Mouse (Mus musculus) CH12.LX (cell line): ENCODE measurements around the gene Olfr981. TPM values are rescaled to one million over a fixed set of nuclear protein-coding genes. Genes with fewer than 3 reads are reported as not detected.
"Not testable (repeated sequence)": the region's sequence is repeated elsewhere in the genome, so short reads cannot be mapped to it uniquely, and the experiment has no call there.

ENCODE experiments used
- DNase-seq: peaks from one replicate; pipeline ENCODE4 v3.0.0-alpha.2; 2013; ENCODE audit errors: extremely low read depth
- H3K27ac ChIP-seq: 2 replicates; pipeline ENCODE4 v1.5.1; 2012; ENCODE audit warnings: low read depth, mild to moderate bottlenecking, control low read depth, moderate library complexity; ENCODE audit not compliant: insufficient read depth
- H3K27me3 ChIP-seq: replicated peaks from 2 replicates; pipeline ENCODE3; 2012; ENCODE audit warnings: inconsistent platforms
- H3K36me3 ChIP-seq, 2 experiments: replicated peaks in 1 of 2; 2 replicates each; pipeline versions ENCODE3 to v1.6.1; 2012; ENCODE audit warnings: inconsistent platforms in 1 of 2, low read length in 1 of 2, mild to moderate bottlenecking in 1 of 2, mixed read lengths in 1 of 2, moderate library complexity in 1 of 2; ENCODE audit not compliant: control insufficient read depth in 1 of 2, insufficient read depth in 1 of 2
- H3K4me1 ChIP-seq, 2 experiments: 2 replicates each; pipeline ENCODE4 v1.6.1; 2012; ENCODE audit warnings: inconsistent platforms in 1 of 2, moderate library complexity in 1 of 2; ENCODE audit not compliant: insufficient read depth in 2 of 2, control insufficient read depth in 1 of 2
- H3K4me2 ChIP-seq: 2 replicates; pipeline ENCODE4 v1.6.1; 2012; ENCODE audit warnings: low read depth, mild to moderate bottlenecking, control low read depth; ENCODE audit not compliant: poor library complexity, insufficient read depth, severe bottlenecking
- H3K4me3 ChIP-seq, 3 experiments: fragments of 150-350 bp in 1 of 3; sonication (generic) in 1 of 3; replicated peaks in 1 of 3; 2 replicates each; pipeline versions ENCODE3 to v1.5.1; 2011 to 2012; ENCODE audit warnings: low read depth in 2 of 3, low read length in 2 of 3, mild to moderate bottlenecking in 2 of 3, moderate library complexity in 2 of 3, control low read depth in 1 of 3, improper control_type of control experiment in 1 of 3, inconsistent platforms in 1 of 3, mixed read lengths in 1 of 3; ENCODE audit not compliant: poor library complexity in 1 of 3
- H3K79me2 ChIP-seq: replicated peaks from 2 replicates; pipeline ENCODE4 v1.6.1; 2012; ENCODE audit warnings: mild to moderate bottlenecking, moderate library complexity; ENCODE audit not compliant: control insufficient read depth, poor library complexity, insufficient read depth, severe bottlenecking; ENCODE audit errors: extremely low read depth
- H3K9ac ChIP-seq: 2 replicates; pipeline ENCODE4 v1.6.1; 2012; ENCODE audit warnings: low read depth, mild to moderate bottlenecking, control low read depth, moderate library complexity; ENCODE audit not compliant: insufficient read depth
- H3K9me3 ChIP-seq: replicated peaks from 2 replicates; pipeline ENCODE3; 2012; ENCODE audit warnings: low read length, inconsistent platforms, mixed read lengths
- CHD2 ChIP-seq: IDR thresholded peaks from 2 replicates; pipeline ENCODE4 v1.6.1; 2011; ENCODE audit warnings: low read length, improper control_type of control experiment
- E2F4 ChIP-seq: IDR thresholded peaks from 2 replicates; pipeline ENCODE4 v1.6.1; 2011; ENCODE audit warnings: low read depth, low read length, improper control_type of control experiment; ENCODE audit not compliant: insufficient replicate concordance
- GABPA ChIP-seq: IDR thresholded peaks from 2 replicates; pipeline ENCODE4 v1.6.1; 2012; ENCODE audit warnings: low read depth, low read length, improper control_type of control experiment, inconsistent platforms; ENCODE audit not compliant: insufficient replicate concordance
- JUND ChIP-seq: conservative IDR thresholded peaks from 2 replicates; pipeline ENCODE4 v1.6.1; 2011; ENCODE audit warnings: low read depth, low read length, improper control_type of control experiment
- KAT2A ChIP-seq: IDR thresholded peaks from 2 replicates; pipeline ENCODE4 v1.6.1; 2012; ENCODE audit warnings: low read length, improper control_type of control experiment, inconsistent platforms; ENCODE audit not compliant: insufficient replicate concordance
- MAX ChIP-seq: IDR thresholded peaks from 2 replicates; pipeline ENCODE4 v1.6.1; 2011; ENCODE audit warnings: low read length, improper control_type of control experiment
- MEF2A ChIP-seq: IDR thresholded peaks from 2 replicates; pipeline ENCODE4 v1.6.1; 2014; ENCODE audit warnings: low read depth, mild to moderate bottlenecking, inconsistent platforms, low read length, improper control_type of control experiment, borderline replicate concordance
- PAX5 ChIP-seq: IDR thresholded peaks from 2 replicates; pipeline ENCODE4 v1.6.1; 2012; ENCODE audit warnings: low read length, inconsistent platforms, mixed read lengths
- RCOR1 ChIP-seq: conservative IDR thresholded peaks from 2 replicates; pipeline ENCODE4 v1.6.1; 2012; ENCODE audit warnings: low read depth, mild to moderate bottlenecking, inconsistent platforms, low read length, improper control_type of control experiment
- TBP ChIP-seq: conservative IDR thresholded peaks from 2 replicates; pipeline ENCODE4 v1.6.1; 2011; ENCODE audit warnings: low read depth, low read length, improper control_type of control experiment
- UBTF ChIP-seq: IDR thresholded peaks from 2 replicates; pipeline ENCODE4 v1.6.1; 2012; ENCODE audit warnings: low read depth, mild to moderate bottlenecking, inconsistent platforms, low read length, improper control_type of control experiment, moderate library complexity
- USF2 ChIP-seq: conservative IDR thresholded peaks from 2 replicates; pipeline ENCODE4 v1.6.1; 2011; ENCODE audit warnings: low read depth, low read length, improper control_type of control experiment
- ZC3H11A ChIP-seq: IDR thresholded peaks from 2 replicates; pipeline ENCODE4 v1.6.1; 2012; ENCODE audit warnings: low read depth, mild to moderate bottlenecking, inconsistent platforms, low read length, improper control_type of control experiment
- ZMIZ1 ChIP-seq: IDR thresholded peaks from 2 replicates; pipeline ENCODE4 v1.6.1; 2012; ENCODE audit warnings: low read depth, mild to moderate bottlenecking, inconsistent platforms, low read length, improper control_type of control experiment
- dilution Hi-C: fragments of 300-500 bp; cut with MboI; formaldehyde crosslinking; loops from 2 replicates; pipeline ENCODE4 v1.14.3; 2020; ENCODE audit warnings: low sequenced_read_pairs; ENCODE audit not compliant: extremely low pct_unique_long_range_greater_than_20kb, extremely low pct_ligation_motif_present
- in situ Hi-C: fragments of 300-500 bp; cut with MboI; formaldehyde crosslinking; loops from 3 replicates; pipeline ENCODE4 v1.14.3; 2019; ENCODE audit warnings: low sequenced_read_pairs, low pct_ligation_motif_present, low pct_unique_long_range_greater_than_20kb, mixed read lengths
- polyA plus RNA-seq: library from polyadenylated mRNA; unstranded; fragments of >175 nt; gene quantifications from 2 replicates; pipeline ENCODE4 v1.2.1, GENCODE M21; 2012; ENCODE audit warnings: low read depth; ENCODE audit not compliant: insufficient read length
- total RNA-seq, 2 experiments: library from RNA; depleted of rRNA; stranded (reverse); fragments of 300-350 nt in 1 of 2; fragments of >200 nt in 1 of 2; gene quantifications; 2 replicates each; pipeline ENCODE4 v1.2.3; 2012 to 2014

The Olfr981 gene
- total RNA-seq (2012; rRNA removed) (not detected in 2 replicates), total RNA-seq (2014; rRNA removed) (not detected in 2 replicates), polyA plus RNA-seq (not detected in 2 replicates)

- H3K27ac ChIP-seq, result no peak within 1 kb of the TSS
- DNase-seq, result no peak
- in situ Hi-C loops (no loop called here), dilution Hi-C loops (no loop called here)
- H3K4me2 ChIP-seq, result no peak within 1 kb of the TSS
- no peaks in the 10 kb centered on the region for H3K36me3 ChIP-seq
- H3K27me3 ChIP-seq, result no peaks in the 10 kb centered on the region
- TF ChIP-seq USF2, result no peak
- TF ChIP-seq RCOR1, result no peak
- TF ChIP-seq JUND, result no peak
- no peak for TF ChIP-seq MAX
- no peak for TF ChIP-seq ZC3H11A
- no peak for TF ChIP-seq MEF2A
- TF ChIP-seq ZMIZ1, result no peak
- no peak for TF ChIP-seq KAT2A
- no peak for TF ChIP-seq E2F4
- no peak for TF ChIP-seq PAX5
- H3K4me1 ChIP-seq, result no peaks in the 10 kb centered on the region
- H3K9me3 ChIP-seq, result no peaks in the 10 kb centered on the region
- H3K4me3 ChIP-seq, result no peak within 1 kb of the TSS
- H3K9ac ChIP-seq, result no peak within 1 kb of the TSS
- H3K79me2 ChIP-seq, result no peaks in the 10 kb centered on the region
These were observed at the start of gene Olfr981 for GRCm38 (mm10) chr9:40021164-40021563. Gene Olfr981 (plus strand): TSS chr9:40021464.

- H3K4me1 ChIP-seq, DNase-seq, H3K4me3 ChIP-seq, H3K79me2 ChIP-seq, H3K9ac ChIP-seq, dilution Hi-C loops, H3K36me3 ChIP-seq, in situ Hi-C loops, H3K27me3 ChIP-seq, H3K27ac ChIP-seq, H3K9me3 ChIP-seq, H3K4me2 ChIP-seq: not testable (repeated sequence)
These were observed 44.6 kb upstream of the Olfr981 start for GRCm38 (mm10) chr9:39976581-39977145.

GRCm38 (mm10) chr9:39991813-39992212, 29.5 kb upstream of the Olfr981 start, which contains the start of gene Olfr978:
Gene Olfr978 (plus strand): TSS chr9:39992113.
- H3K27me3 ChIP-seq, result no peaks in the 10 kb centered on the region
- in situ Hi-C loops, result no loop called here
- no peaks in the 10 kb centered on the region for H3K36me3 ChIP-seq
- H3K9me3 ChIP-seq, result no peaks in the 10 kb centered on the region
- H3K27ac ChIP-seq, result no peak within 1 kb of the TSS
- no peak within 1 kb of the TSS for H3K9ac ChIP-seq
- TF ChIP-seq GABPA (no peak), TBP (no peak), UBTF (no peak), CHD2 (no peak)
- TF ChIP-seq, all 38 proteins: peak for 0
- dilution Hi-C loops, result no loop called here
- no peak for DNase-seq
- H3K4me3 ChIP-seq, result no peak within 1 kb of the TSS
- H3K79me2 ChIP-seq, result no peaks in the 10 kb centered on the region
- H3K4me1 ChIP-seq, result peaks cover 0 to 6% of the 10 kb centered on the region in 2 experiments; a peak in 1 of 4 replicates
- H3K4me2 ChIP-seq, result no peak within 1 kb of the TSS
